Mouse (Mus musculus): ENCODE data around the gene Rpl27. TPM values are rescaled to one million over a fixed set of nuclear protein-coding genes. Genes with fewer than 3 reads are reported as not detected.
"Not testable (repeated sequence)": the region's sequence is repeated elsewhere in the genome, so short reads cannot be mapped to it uniquely, and the experiment has no call there.

The Rpl27 gene
- total RNA-seq, 1 experiment from 2014 or later, result 74.2 TPM

GRCm38 (mm10) chr11:101468263-101468688 is 26.2 kb downstream of the Rpl27 start:
- DNase-seq, result no peak

GRCm38 (mm10) chr11:101468731-101469130 is 26.6 kb downstream of the Rpl27 start:
- DNase-seq, result no peak

- no peak for DNase-seq
These were observed 27.1 kb downstream of the Rpl27 start for GRCm38 (mm10) chr11:101469155-101469554.

- DNase-seq, result no peak
These were observed 28.1 kb downstream of the Rpl27 start for GRCm38 (mm10) chr11:101470206-101470605.

- no peak for DNase-seq
These were observed 29.8 kb downstream of the Rpl27 start for GRCm38 (mm10) chr11:101471926-101472325.

GRCm38 (mm10) chr11:101472336-101472735 is 30.2 kb downstream of the Rpl27 start:
- DNase-seq, result no peak

- not testable (repeated sequence) for DNase-seq
These were observed 31.6 kb downstream of the Rpl27 start for GRCm38 (mm10) chr11:101473686-101474085.

GRCm38 (mm10) chr11:101474298-101474697 is 32.2 kb downstream of the Rpl27 start:
- DNase-seq, result no peak

GRCm38 (mm10) chr11:101476361-101476760 is 34.3 kb downstream of the Rpl27 start:
- not testable (repeated sequence) for DNase-seq

- DNase-seq, result no peak
These were observed 35.1 kb downstream of the Rpl27 start for GRCm38 (mm10) chr11:101477194-101477551.

- DNase-seq, result no peak
These were observed 35.6 kb downstream of the Rpl27 start for GRCm38 (mm10) chr11:101477552-101478211.

GRCm38 (mm10) chr11:101479171-101479635 is 37.1 kb downstream of the Rpl27 start:
- DNase-seq, result no peak

GRCm38 (mm10) chr11:101480912-101481311 is 38.8 kb downstream of the Rpl27 start:
- no peak for DNase-seq

GRCm38 (mm10) chr11:101483804-101484203 is 41.7 kb downstream of the Rpl27 start:
- no peak for DNase-seq

- DNase-seq, result no peak
These were observed 42.1 kb downstream of the Rpl27 start for GRCm38 (mm10) chr11:101484245-101484644.

GRCm38 (mm10) chr11:101484814-101485213 is 42.7 kb downstream of the Rpl27 start:
- no peak for DNase-seq

- DNase-seq, result no peak
These were observed 43.5 kb downstream of the Rpl27 start for GRCm38 (mm10) chr11:101485509-101486028.

- DNase-seq, result no peak
These were observed 44.0 kb downstream of the Rpl27 start for GRCm38 (mm10) chr11:101486126-101486525.

Small RNAs within 50 kb of the gene (microRNA-seq; reads per million reads assigned to microRNA genes)
- 0 reads per million in 2 experiments for gene Mir6929

Other genes starting within 250 kb of the Rpl27 start
- 37.3 and 49.6 TPM in 2 replicates for gene Ezh1, start 215.8 kb upstream of the Rpl27 start, total RNA-seq (2021)
- gene Ramp2, start 196.3 kb upstream of the Rpl27 start, total RNA-seq (2021), result 53.9 and 57.0 TPM in 2 replicates
- gene Vps25, start 188.6 kb upstream of the Rpl27 start, total RNA-seq (2021), result 112 and 116 TPM in 2 replicates
- gene Wnk4, start 181.7 kb upstream of the Rpl27 start, total RNA-seq (2021), result 1.7 and 2.6 TPM in 2 replicates
- 0.67 and 0.73 TPM in 2 replicates for gene Cntd1, start 163.3 kb upstream of the Rpl27 start, total RNA-seq (2021)
- 67.9 and 74.9 TPM in 2 replicates for gene Coa3, start 163.2 kb upstream of the Rpl27 start, total RNA-seq (2021)
- 117 and 159 TPM in 2 replicates for gene Becn1, start 140.0 kb upstream of the Rpl27 start, total RNA-seq (2021)
- gene Psme3, start 126.1 kb upstream of the Rpl27 start, total RNA-seq (2021), result 126 and 131 TPM in 2 replicates
- gene Aoc2, start 117.2 kb upstream of the Rpl27 start, total RNA-seq (2021), result 4.6 and 6.5 TPM in 2 replicates
- 30.8 and 35.7 TPM in 2 replicates for gene Aoc3, start 111.7 kb upstream of the Rpl27 start, total RNA-seq (2021)
- gene G6pc, start 74.7 kb upstream of the Rpl27 start, total RNA-seq (2021), result 1.8 TPM in 2 replicates
- gene Aarsd1, start 24.7 kb upstream of the Rpl27 start, total RNA-seq (2021), result 34.0 and 36.3 TPM in 2 replicates
- gene Gm27029, start 17.5 kb upstream of the Rpl27 start, total RNA-seq (2021), result 3.7 and 4.2 TPM in 2 replicates
- 26.3 and 26.4 TPM in 2 replicates for gene Rundc1, start 17.2 kb upstream of the Rpl27 start, total RNA-seq (2021)
- 3.2 and 3.9 TPM in 2 replicates for gene Ptges3l, start 17.0 kb upstream of the Rpl27 start, total RNA-seq (2021)
- 33.5 and 39.5 TPM in 2 replicates for gene Ifi35, start 6.1 kb downstream of the Rpl27 start, total RNA-seq (2021)
- 8.1 and 11.1 TPM in 2 replicates for gene Rnd2, start 22.7 kb downstream of the Rpl27 start, total RNA-seq (2021)
- 104 and 112 TPM in 2 replicates for gene Vat1, start 23.9 kb downstream of the Rpl27 start, total RNA-seq (2021)
- gene Brca1, start 109.7 kb downstream of the Rpl27 start, total RNA-seq (2021), result 3.5 and 3.9 TPM in 2 replicates
- 156 and 164 TPM in 2 replicates for gene Nbr1, start 109.9 kb downstream of the Rpl27 start, total RNA-seq (2021)
- 11.4 and 14.1 TPM in 2 replicates for gene Tmem106a, start 139.9 kb downstream of the Rpl27 start, total RNA-seq (2021)
- not detected in 2 replicates for gene Gm11634, start 157.0 kb downstream of the Rpl27 start, total RNA-seq (2021)
- gene Rdm1, start 184.9 kb downstream of the Rpl27 start, total RNA-seq (2021), result 29.9 and 37.3 TPM in 2 replicates
- gene Arl4d, start 223.2 kb downstream of the Rpl27 start, total RNA-seq (2021), result 5.9 and 8.9 TPM in 2 replicates